8 mouse cellular contexts compared by ENCODE assay signal in the genomic region with DNA sequence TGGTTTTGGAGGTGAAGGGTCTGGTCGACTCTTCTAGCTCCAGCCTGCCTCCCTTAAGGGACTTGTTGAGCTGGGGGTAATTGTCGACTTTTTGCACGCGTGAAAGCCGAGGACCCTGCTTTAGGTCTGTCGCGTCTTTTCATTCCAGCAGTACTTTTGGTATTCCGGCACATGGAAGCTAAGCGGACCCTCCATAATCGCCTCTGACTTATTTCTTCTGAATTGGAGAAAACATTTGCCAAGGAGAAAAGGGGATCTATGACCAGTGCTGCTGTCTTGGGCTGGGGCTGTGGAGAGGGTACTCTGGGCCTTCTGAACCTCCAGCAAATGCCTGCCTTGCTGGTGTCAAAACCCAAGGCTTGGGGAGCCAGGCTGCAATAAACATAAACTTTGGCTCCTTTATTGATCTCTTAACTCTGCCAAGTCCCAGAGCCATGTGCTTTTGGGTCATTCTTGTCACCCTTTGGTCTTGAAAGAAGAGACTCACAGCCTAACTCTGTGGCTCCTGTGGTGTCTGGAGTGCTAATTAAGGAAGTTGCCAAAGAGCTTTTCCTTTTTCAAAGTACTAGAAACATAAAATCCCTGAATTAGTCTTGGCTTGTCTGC. TPM values are rescaled to one million over a fixed set of nuclear protein-coding genes. Genes with fewer than 3 reads are reported as not detected.
DNase-seq lines count a peak whose midpoint lies in the region; ATAC-seq and TF ChIP-seq lines count a peak whose summit lies in the region.

No protein-coding gene starts in this region.

- no peaks in the 10 kb centered on the region for H3K9me3 ChIP-seq in heart, embryonic 10.5 days
- no peaks in the 10 kb centered on the region for H3K9me3 ChIP-seq in forebrain, postnatal 0 days (ENCODE audit: low read length)
- no peaks in the 10 kb centered on the region for H3K9me3 ChIP-seq in limb, embryonic 15.5 days

- no peak for TF ChIP-seq CTCF in forebrain, postnatal 0 days (IDR thresholded peaks at IDR 0.05; ENCODE audit: low read depth)

- H3K9ac ChIP-seq in forebrain, postnatal 0 days: peak overlapping the region; percentile 90
- H3K9ac ChIP-seq in limb, embryonic 15.5 days: peak overlapping the region; percentile 81

- intact Hi-C loops in heart, postnatal 10 days (cut with DNase I): loop anchor here (2.0 kb wide), 1 partner anchor 24 kb away; a partner anchor contains a TSS

- no peaks in the 10 kb centered on the region for H3K27me3 ChIP-seq in heart, embryonic 10.5 days (ENCODE audit: insufficient read depth, poor library complexity, severe bottlenecking)
- H3K27me3 ChIP-seq in forebrain, postnatal 0 days (ENCODE audit: insufficient read depth, low read length): no peaks in the 10 kb centered on the region
- no peaks in the 10 kb centered on the region for H3K27me3 ChIP-seq in limb, embryonic 15.5 days
- H3K27me3 ChIP-seq in splenic B cell, adult 2 months (ENCODE audit: control insufficient read depth, insufficient read depth, low read length, poor library complexity, severe bottlenecking): no peaks in the 10 kb centered on the region

- H3K4me1 ChIP-seq in heart, embryonic 10.5 days: peaks cover 13% of the 10 kb centered on the region
- peaks cover 10% of the 10 kb centered on the region; the same call in 1 of the 2 replicates for H3K4me1 ChIP-seq in forebrain, postnatal 0 days (ENCODE audit: insufficient read depth)
- H3K4me1 ChIP-seq in limb, embryonic 15.5 days: peaks cover 10% of the 10 kb centered on the region

- WGBS in heart, embryonic 10.5 days: 3% methylated on average over 10 of the region's 10 CpGs
- WGBS in forebrain, postnatal 0 days: 2% methylated on average over 10 of the region's 10 CpGs
- 1% methylated on average over 10 of the region's 10 CpGs for WGBS in limb, embryonic 15.5 days

- H3K27ac ChIP-seq in heart, embryonic 10.5 days: peak overlapping the region; percentile 96
- peak overlapping the region; percentile 95 for H3K27ac ChIP-seq in forebrain, postnatal 0 days (ENCODE audit: low read depth, low read length)
- H3K27ac ChIP-seq in limb, embryonic 15.5 days: peak overlapping the region; percentile 93

- ATAC-seq in forebrain, postnatal 0 days: no peak; the same call in 1 of the 2 replicates
- no peak for ATAC-seq in limb, embryonic 15.5 days (ENCODE audit: insufficient number of reproducible peaks, low FRiP score, low TSS enrichment, low read depth)

- 0 out of 2 replicates have a peak, but pooled peaks cover 7% of the 10 kb centered on the region for H3K36me3 ChIP-seq in heart, embryonic 10.5 days
- no peaks in the 10 kb centered on the region for H3K36me3 ChIP-seq in forebrain, postnatal 0 days (ENCODE audit: insufficient read depth)
- 0 out of 2 replicates have a peak, but pooled peaks cover 2% of the 10 kb centered on the region for H3K36me3 ChIP-seq in limb, embryonic 15.5 days
- no peaks in the 10 kb centered on the region for H3K36me3 ChIP-seq in splenic B cell, adult 2 months (ENCODE audit: control insufficient read depth, insufficient read depth, low read length, poor library complexity, severe bottlenecking)

- peak overlapping the region; percentile 68 for H3K4me2 ChIP-seq in forebrain, postnatal 0 days (ENCODE audit: low read depth)
- peak overlapping the region; percentile 67 for H3K4me2 ChIP-seq in limb, embryonic 15.5 days

- peak overlapping the region; percentile 97 for H3K4me3 ChIP-seq in heart, embryonic 10.5 days
- H3K4me3 ChIP-seq in forebrain, postnatal 0 days (ENCODE audit: low read depth, low read length): peak overlapping the region; percentile 90
- peak overlapping the region; percentile 85 for H3K4me3 ChIP-seq in limb, embryonic 15.5 days

- no peak for DNase-seq in heart, embryonic 10.5 days (ENCODE audit: low spot score)
- no peak for DNase-seq in heart, postnatal 10 days
- DNase-seq in MEL-GATA-1-ER (ENCODE audit: extremely low read depth, low read depth): peak; percentile 49
- DNase-seq in forebrain, postnatal 0 days: no peak
- DNase-seq in splenic B cell, adult 2 months (ENCODE audit: low read depth, low spot score): peak; percentile 13
- no peak for DNase-seq in left cerebral cortex, adult 8-10 months (ENCODE audit: low spot score in 2 of 2)
- DNase-seq in frontal cortex, postnatal 10 days (ENCODE audit: low spot score in 2 of 2): no peak

RNA-seq across cellular contexts. Expression of a gene that starts 0.7 kb away (rescaled TPM):
- polyA plus RNA-seq in heart, embryonic 10.5 days (2016; fragmentation: Nextera tagmentation; extraction: Ambion mirVana): 0.71 and 1.4 TPM in 2 replicates
- total RNA-seq in heart, postnatal 10 days (2021): not detected
- 5.6 and 10.3 TPM in 2 replicates for total RNA-seq in forebrain, postnatal 0 days (2014; rRNA removed)
- polyA plus RNA-seq in forebrain, postnatal 0 days (2015; fragmentation: Nextera tagmentation; extraction: Ambion mirVana): 0.87 and 2.4 TPM in 2 replicates
- 2.7 and 3.4 TPM in 2 replicates for polyA plus RNA-seq in limb, embryonic 15.5 days (2015; fragmentation: Nextera tagmentation; extraction: Ambion mirVana)
- total RNA-seq in left cerebral cortex, adult 8-10 months (2022): 1 to 10 TPM in 2 of 4 experiments, under 1 TPM in 1, not detected in 1; 0.96 to 1.2 (median 1.0) TPM

RNA-seq across cellular contexts. Expression of a gene that starts 0.8 kb away (rescaled TPM):
- 5.4 and 6.5 TPM in 2 replicates for polyA plus RNA-seq in heart, embryonic 10.5 days (2016; fragmentation: Nextera tagmentation; extraction: Ambion mirVana)
- 10 to 100 TPM; 11.3 to 12.7 TPM for total RNA-seq in heart, postnatal 10 days (2021)
- total RNA-seq in forebrain, postnatal 0 days (2014; rRNA removed): 38.2 and 54.8 TPM in 2 replicates
- polyA plus RNA-seq in forebrain, postnatal 0 days (2015; fragmentation: Nextera tagmentation; extraction: Ambion mirVana): 6.5 and 10.4 TPM in 2 replicates
- 6.2 and 6.8 TPM in 2 replicates for polyA plus RNA-seq in limb, embryonic 15.5 days (2015; fragmentation: Nextera tagmentation; extraction: Ambion mirVana)
- 10 to 100 TPM; 26.0 to 29.7 (median 27.4) TPM for total RNA-seq in left cerebral cortex, adult 8-10 months (2022)

RNA-seq across cellular contexts. Expression of a gene that starts 13.0 kb away (rescaled TPM):
- polyA plus RNA-seq in heart, embryonic 10.5 days (2016; fragmentation: Nextera tagmentation; extraction: Ambion mirVana): 39.2 and 43.6 TPM in 2 replicates
- total RNA-seq in heart, postnatal 10 days (2021): 10 to 100 TPM; 56.6 to 58.7 TPM
- total RNA-seq in forebrain, postnatal 0 days (2014; rRNA removed): 61.6 and 81.1 TPM in 2 replicates
- 86.1 and 97.1 TPM in 2 replicates for polyA plus RNA-seq in forebrain, postnatal 0 days (2015; fragmentation: Nextera tagmentation; extraction: Ambion mirVana)
- polyA plus RNA-seq in limb, embryonic 15.5 days (2015; fragmentation: Nextera tagmentation; extraction: Ambion mirVana): 54.2 and 56.0 TPM in 2 replicates
- total RNA-seq in left cerebral cortex, adult 8-10 months (2022): 100 to 1,000 TPM; 109 to 146 (median 127) TPM

RNA-seq across cellular contexts. Expression of a gene that starts 23.3 kb away (rescaled TPM):
- 7.0 and 7.4 TPM in 2 replicates for polyA plus RNA-seq in heart, embryonic 10.5 days (2016; fragmentation: Nextera tagmentation; extraction: Ambion mirVana)
- 1 to 10 TPM; 3.6 to 4.6 TPM for total RNA-seq in heart, postnatal 10 days (2021)
- 5.5 and 10.3 TPM in 2 replicates for total RNA-seq in forebrain, postnatal 0 days (2014; rRNA removed)
- 12.2 and 13.6 TPM in 2 replicates for polyA plus RNA-seq in forebrain, postnatal 0 days (2015; fragmentation: Nextera tagmentation; extraction: Ambion mirVana)
- polyA plus RNA-seq in limb, embryonic 15.5 days (2015; fragmentation: Nextera tagmentation; extraction: Ambion mirVana): 6.1 and 7.7 TPM in 2 replicates
- 10 to 100 TPM in 1 of 4 experiments, 1 to 10 TPM in 3; 7.9 to 12.0 (median 8.6) TPM for total RNA-seq in left cerebral cortex, adult 8-10 months (2022)

RNA-seq across cellular contexts. Expression of a gene that starts 23.4 kb away (rescaled TPM):
- polyA plus RNA-seq in heart, embryonic 10.5 days (2016; fragmentation: Nextera tagmentation; extraction: Ambion mirVana): 13.8 and 16.1 TPM in 2 replicates
- total RNA-seq in heart, postnatal 10 days (2021): 10 to 100 TPM in 1 of 2 experiments, 1 to 10 TPM in 1; 9.4 to 11.3 TPM
- 36.9 and 52.6 TPM in 2 replicates for total RNA-seq in forebrain, postnatal 0 days (2014; rRNA removed)
- polyA plus RNA-seq in forebrain, postnatal 0 days (2015; fragmentation: Nextera tagmentation; extraction: Ambion mirVana): 45.2 and 48.1 TPM in 2 replicates
- 26.7 and 33.4 TPM in 2 replicates for polyA plus RNA-seq in limb, embryonic 15.5 days (2015; fragmentation: Nextera tagmentation; extraction: Ambion mirVana)
- 10 to 100 TPM; 23.0 to 30.6 (median 28.1) TPM for total RNA-seq in left cerebral cortex, adult 8-10 months (2022)

Comparison
In these comparisons a context has a peak if more than half of its experiments do, and no peak if none do; other contexts are left out.
1. DNase-seq: peak in MEL-GATA-1-ER (single experiment) and splenic B cell, adult 2 months (single experiment); none in heart, embryonic 10.5 days (single experiment), heart, postnatal 10 days (0 of 2), forebrain, postnatal 0 days (single experiment), left cerebral cortex, adult 8-10 months (0 of 2) and frontal cortex, postnatal 10 days (0 of 2).
2. Peak in every context shown above with its lines, with median percentiles within 50 percentile points of each other: H3K27ac ChIP-seq and H3K4me3 ChIP-seq.